Mouse (Mus musculus) embryonic facial prominence, embryonic 13.5 days (tissue): Measurements from ENCODE around the gene Fmr1. TPM values are rescaled to one million over a fixed set of nuclear protein-coding genes. Genes with fewer than 3 reads are reported as not detected.
"Not testable (repeated sequence)": the region's sequence is repeated elsewhere in the genome, so short reads cannot be mapped to it uniquely, and the experiment has no call there.

Experiments used
- ATAC-seq: fragments of 200-750 bp; cut with Nextera tagmentation; 2 replicates; pipeline ENCODE4 v1.8.0; 2017; ENCODE audit warnings: low read depth; ENCODE audit not compliant: insufficient number of reproducible peaks, insufficient read depth, low FRiP score, low TSS enrichment
- H3K27ac ChIP-seq: fragments of 300-500 bp; sonication (generic); 2 replicates; pipeline ENCODE4 v1.5.1; 2015; ENCODE audit warnings: moderate library complexity, mild to moderate bottlenecking, inconsistent platforms
- H3K27me3 ChIP-seq: fragments of 300-500 bp; sonication (generic); 2 replicates; pipeline ENCODE4 v1.6.1; 2015; ENCODE audit warnings: mild to moderate bottlenecking, inconsistent platforms
- H3K36me3 ChIP-seq: fragments of 300-500 bp; sonication (generic); 2 replicates; pipeline ENCODE4 v1.6.1; 2015; ENCODE audit warnings: mild to moderate bottlenecking, inconsistent platforms
- H3K4me1 ChIP-seq: fragments of 300-500 bp; sonication (generic); 2 replicates; pipeline ENCODE4 v1.6.1; 2015; ENCODE audit warnings: inconsistent platforms
- H3K4me2 ChIP-seq: fragments of 300-500 bp; sonication (generic); 2 replicates; pipeline ENCODE4 v1.6.1; 2015; ENCODE audit warnings: moderate library complexity, mild to moderate bottlenecking, inconsistent platforms
- H3K4me3 ChIP-seq: fragments of 300-500 bp; sonication (generic); 2 replicates; pipeline ENCODE4 v1.5.1; 2015; ENCODE audit warnings: mild to moderate bottlenecking, inconsistent platforms
- H3K9ac ChIP-seq: fragments of 300-500 bp; sonication (generic); 2 replicates; pipeline ENCODE4 v1.6.1; 2015; ENCODE audit warnings: mild to moderate bottlenecking, inconsistent platforms
- H3K9me3 ChIP-seq: fragments of 300-500 bp; sonication (generic); 2 replicates; pipeline ENCODE4 v1.6.1; 2016; ENCODE audit warnings: inconsistent platforms
- WGBS: fragments of 180-500 bp; shearing (Covaris S2); methylation state at CpG from one replicate; pipeline ENCODE4 v1.1.7; 2015; ENCODE audit warnings: mixed read lengths; 5-methylcytosine and 5-hydroxymethylcytosine counted together
- polyA plus RNA-seq: library from polyadenylated mRNA; unstranded; fragments of >200 nt; fragmentation: Nextera tagmentation; extraction: Ambion mirVana; gene quantifications from 2 replicates; pipeline ENCODE4 v1.2.1, GENCODE M21; 2015

The Fmr1 gene
- polyA plus RNA-seq, result 67.0 and 74.0 TPM in 2 replicates

- H3K9ac ChIP-seq, result peak within 1 kb of the TSS; percentile 89
- H3K27me3 ChIP-seq, result no peaks in the 10 kb centered on the region
- 16% methylated on average over 22 of the region's 49 CpGs for WGBS
- H3K9me3 ChIP-seq, result no peaks in the 10 kb centered on the region
- peak within 1 kb of the TSS; percentile 92 for H3K27ac ChIP-seq
- no peaks in the 10 kb centered on the region for H3K36me3 ChIP-seq
- peak; percentile 96 for ATAC-seq
- peak within 1 kb of the TSS; percentile 64 for H3K4me3 ChIP-seq
- H3K4me2 ChIP-seq, result peak within 1 kb of the TSS; percentile 53
- H3K4me1 ChIP-seq, result no peaks in the 10 kb centered on the region
Measured at GRCm38 (mm10) chrX:68678333-68678740, at the start of gene Fmr1. Gene Fmr1 (plus strand): TSS chrX:68678541.

- Histone ChIP-seq H3K9ac (no peak overlapping the region), H3K27ac (no peak overlapping the region), H3K9me3 (no peaks in the 10 kb centered on the region), H3K36me3 (no peaks in the 10 kb centered on the region), H3K27me3 (no peaks in the 10 kb centered on the region), H3K4me2 (no peak overlapping the region), H3K4me1 (peaks cover 4% of the 10 kb centered on the region; the same call in 1 of the 2 replicates), H3K4me3 (no peak overlapping the region)
- ATAC-seq, result no peak
- WGBS, result 37% methylated on average over 1 of the region's 1 CpGs
Measured at GRCm38 (mm10) chrX:68641603-68642002, 36.7 kb upstream of the Fmr1 start.

- H3K4me3 ChIP-seq, result no peak overlapping the region
- ATAC-seq, result peak; percentile 62; the same call in 1 of the 2 replicates
- H3K27ac ChIP-seq, result peak overlapping the region; percentile 71
- no peaks in the 10 kb centered on the region for H3K27me3 ChIP-seq
- H3K9ac ChIP-seq, result 0 out of 2 replicates have a peak overlapping the region, but pooled peaks have one; percentile 27
- no peaks in the 10 kb centered on the region for H3K9me3 ChIP-seq
- no peaks in the 10 kb centered on the region for H3K36me3 ChIP-seq
- peaks cover 4% of the 10 kb centered on the region; the same call in 1 of the 2 replicates for H3K4me1 ChIP-seq
- 34% methylated on average over 7 of the region's 7 CpGs for WGBS
- H3K4me2 ChIP-seq, result peak overlapping the region; percentile 39
Measured at GRCm38 (mm10) chrX:68645154-68645919, 33.0 kb upstream of the Fmr1 start.

- no peak overlapping the region for H3K9ac ChIP-seq
- H3K27ac ChIP-seq, result no peak overlapping the region
- H3K4me1 ChIP-seq, result no peaks in the 10 kb centered on the region
- H3K4me2 ChIP-seq, result peak overlapping the region; percentile 53
- H3K27me3 ChIP-seq, result no peaks in the 10 kb centered on the region
- H3K9me3 ChIP-seq, result no peaks in the 10 kb centered on the region
- 35% methylated on average over 1 of the region's 1 CpGs for WGBS
- peak overlapping the region; percentile 64; the same call in 1 of the 2 replicates for H3K4me3 ChIP-seq
- ATAC-seq, result no peak
- H3K36me3 ChIP-seq, result no peaks in the 10 kb centered on the region
Measured at GRCm38 (mm10) chrX:68677508-68677907, 833 bp upstream of the Fmr1 start.

- peak overlapping the region; percentile 92 for H3K27ac ChIP-seq
- H3K36me3 ChIP-seq, result no peaks in the 10 kb centered on the region
- peak overlapping the region; percentile 64 for H3K4me3 ChIP-seq
- no peaks in the 10 kb centered on the region for H3K4me1 ChIP-seq
- peak overlapping the region; percentile 89 for H3K9ac ChIP-seq
- H3K27me3 ChIP-seq, result no peaks in the 10 kb centered on the region
- peak; percentile 73 for ATAC-seq
- peak overlapping the region; percentile 53 for H3K4me2 ChIP-seq
- H3K9me3 ChIP-seq, result no peaks in the 10 kb centered on the region
- 30% methylated on average over 62 of the region's 67 CpGs for WGBS
Measured at GRCm38 (mm10) chrX:68678815-68679486, 610 bp downstream of the Fmr1 start.

- Histone ChIP-seq H3K36me3 (no peaks in the 10 kb centered on the region), H3K27ac (no peak overlapping the region), H3K27me3 (no peaks in the 10 kb centered on the region), H3K9me3 (no peaks in the 10 kb centered on the region), H3K9ac (no peak overlapping the region), H3K4me3 (no peak overlapping the region), H3K4me1 (no peaks in the 10 kb centered on the region), H3K4me2 (no peak overlapping the region)
- 73% methylated on average over 2 of the region's 2 CpGs for WGBS
- ATAC-seq, result no peak
Measured at GRCm38 (mm10) chrX:68684706-68685105, 6.4 kb downstream of the Fmr1 start.

- not testable (repeated sequence) for H3K4me3 ChIP-seq, H3K27me3 ChIP-seq, H3K4me1 ChIP-seq, H3K4me2 ChIP-seq, H3K27ac ChIP-seq, H3K36me3 ChIP-seq, ATAC-seq, H3K9ac ChIP-seq, H3K9me3 ChIP-seq
- 82% methylated on average over 8 of the region's 8 CpGs for WGBS
Measured at GRCm38 (mm10) chrX:68691936-68692335, 13.6 kb downstream of the Fmr1 start.

- no peaks in the 10 kb centered on the region for H3K9me3 ChIP-seq
- H3K36me3 ChIP-seq, result no peaks in the 10 kb centered on the region
- H3K4me2 ChIP-seq, result no peak overlapping the region
- H3K4me1 ChIP-seq, result no peaks in the 10 kb centered on the region
- H3K9ac ChIP-seq, result no peak overlapping the region
- no peak overlapping the region for H3K27ac ChIP-seq
- ATAC-seq, result no peak
- WGBS, result 68% methylated on average over 1 of the region's 1 CpGs
- no peaks in the 10 kb centered on the region for H3K27me3 ChIP-seq
- H3K4me3 ChIP-seq, result no peak overlapping the region
Measured at GRCm38 (mm10) chrX:68736902-68737301, 58.6 kb downstream of the Fmr1 start.

GRCm38 (mm10) chrX:68740088-68740487 is 61.7 kb downstream of the Fmr1 start:
- H3K4me3 ChIP-seq, result no peak overlapping the region
- H3K36me3 ChIP-seq, result no peaks in the 10 kb centered on the region
- 52% methylated on average over 2 of the region's 2 CpGs for WGBS
- no peaks in the 10 kb centered on the region for H3K4me1 ChIP-seq
- H3K4me2 ChIP-seq, result no peak overlapping the region
- H3K9ac ChIP-seq, result no peak overlapping the region
- no peaks in the 10 kb centered on the region for H3K9me3 ChIP-seq
- ATAC-seq, result no peak
- no peak overlapping the region for H3K27ac ChIP-seq
- no peaks in the 10 kb centered on the region for H3K27me3 ChIP-seq

- Histone ChIP-seq H3K4me1 (no peaks in the 10 kb centered on the region), H3K4me2 (no peak within 1 kb of the TSS), H3K9me3 (no peaks in the 10 kb centered on the region), H3K36me3 (no peaks in the 10 kb centered on the region), H3K4me3 (no peak within 1 kb of the TSS), H3K27ac (no peak within 1 kb of the TSS), H3K9ac (no peak within 1 kb of the TSS), H3K27me3 (no peaks in the 10 kb centered on the region)
- 85% methylated on average over 15 of the region's 15 CpGs for WGBS
- ATAC-seq, result no peak
Measured at GRCm38 (mm10) chrX:68761606-68762005, 83.3 kb downstream of the Fmr1 start, which contains the start of gene Fmr1nb. Gene Fmr1nb (plus strand): TSS chrX:68761839.
